Mouse (Mus musculus) brain, embryonic 14.5 days (tissue): Measurements from ENCODE around the gene Tbc1d7.

Source experiments
- CTCF ChIP-seq: fragments of 200-500 bp; IDR thresholded peaks from 2 replicates; pipeline ENCODE4 v1.5.1; 2012; ENCODE audit warnings: inconsistent platforms, mild to moderate bottlenecking, moderate library complexity, borderline replicate concordance; ENCODE audit not compliant: insufficient read depth, insufficient read length; ENCODE audit errors: extremely low read depth
- POLR2A ChIP-seq: fragments of 200-500 bp; IDR thresholded peaks from 2 replicates; pipeline ENCODE4 v1.6.1; 2012; ENCODE audit warnings: mild to moderate bottlenecking, inconsistent platforms, borderline replicate concordance; ENCODE audit not compliant: poor library complexity, insufficient read depth, insufficient read length, severe bottlenecking; ENCODE audit errors: extremely low read depth

- TF ChIP-seq POLR2A, result no peak
- no peak for TF ChIP-seq CTCF
These were observed 44.8 kb upstream of the Tbc1d7 start for GRCm38 (mm10) chr13:43215994-43216706.
